Mouse (Mus musculus): ENCODE measurements around the gene Iffo2. TPM values are rescaled to one million over a fixed set of nuclear protein-coding genes. Genes with fewer than 3 reads are reported as not detected.

The Iffo2 gene
- polyA plus RNA-seq, 1 experiment from 2014 or later = 4.3 TPM

DNA sequence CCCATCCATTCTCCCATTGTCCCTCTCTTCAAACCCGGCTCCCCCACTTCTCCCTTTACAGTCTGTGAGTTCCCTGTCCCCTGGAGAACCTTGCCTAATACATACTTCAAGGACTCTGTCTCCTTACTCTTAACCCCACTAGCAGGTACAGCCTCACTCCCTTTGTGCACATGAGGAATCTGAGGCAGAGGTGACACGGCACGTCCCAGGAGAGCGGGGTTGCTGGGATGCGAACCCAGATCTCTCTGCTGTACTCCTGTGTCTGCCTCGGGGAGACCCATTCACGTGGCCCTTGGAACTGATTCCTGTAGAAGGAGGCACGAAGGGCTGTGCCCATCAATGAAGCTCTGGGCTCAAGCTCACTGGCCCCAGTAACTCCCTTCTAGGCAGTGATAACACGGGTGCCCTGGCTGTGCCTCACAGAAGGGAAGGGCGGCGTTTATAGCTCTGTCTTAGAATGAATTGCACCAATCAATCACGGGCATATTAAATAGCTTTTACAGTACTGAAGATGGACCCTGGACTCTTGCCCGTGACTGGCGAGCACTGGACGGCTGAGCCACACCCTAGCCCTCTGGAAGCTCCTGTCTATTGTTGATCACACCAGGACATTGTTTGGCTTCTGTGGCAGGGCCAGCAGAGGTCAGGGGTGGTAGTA, 119.9 kb downstream of the Iffo2 start:
- Histone ChIP-seq H3K27ac (no peak overlapping the region), H3K4me2 (no peak overlapping the region), H3K4me3 (no peak overlapping the region), H3K4me1 (no peaks in the 10 kb centered on the region), H3K9me3 (no peaks in the 10 kb centered on the region), H3K36me3 (peaks cover 24% of the 10 kb centered on the region), H3K27me3 (no peaks in the 10 kb centered on the region), H3K9ac (no peak overlapping the region)
- WGBS = 85% methylated on average over 15 of the region's 15 CpGs
- ATAC-seq (ENCODE audit: insufficient number of reproducible peaks, insufficient read depth, low FRiP score, low TSS enrichment, low read depth) = no peak; the same call in 1 of the 2 replicates

DNA sequence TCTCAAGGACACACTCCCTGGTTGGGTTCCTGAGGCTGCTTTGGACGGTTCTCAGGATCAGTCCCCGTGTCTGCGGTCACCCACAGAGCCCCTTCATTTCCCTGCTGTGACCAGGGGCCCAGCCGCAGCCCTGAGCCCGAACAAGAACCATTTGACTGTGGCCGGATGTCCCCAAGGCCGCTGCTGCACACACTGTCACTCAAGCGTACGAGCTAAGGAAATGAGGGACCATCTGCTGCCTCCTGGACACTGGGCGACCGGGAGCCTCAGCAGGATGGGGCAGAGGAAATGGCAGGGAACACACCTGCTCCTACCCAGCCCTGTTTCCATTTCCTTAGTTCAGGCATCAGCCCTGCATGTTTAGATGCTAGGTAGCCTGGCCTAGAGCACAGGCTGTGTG, 120.6 kb downstream of the Iffo2 start:
- 71% methylated on average over 11 of the region's 11 CpGs for WGBS
- no peak for ATAC-seq (ENCODE audit: insufficient number of reproducible peaks, insufficient read depth, low FRiP score, low TSS enrichment, low read depth)
- no peak overlapping the region for H3K4me3 ChIP-seq

DNA sequence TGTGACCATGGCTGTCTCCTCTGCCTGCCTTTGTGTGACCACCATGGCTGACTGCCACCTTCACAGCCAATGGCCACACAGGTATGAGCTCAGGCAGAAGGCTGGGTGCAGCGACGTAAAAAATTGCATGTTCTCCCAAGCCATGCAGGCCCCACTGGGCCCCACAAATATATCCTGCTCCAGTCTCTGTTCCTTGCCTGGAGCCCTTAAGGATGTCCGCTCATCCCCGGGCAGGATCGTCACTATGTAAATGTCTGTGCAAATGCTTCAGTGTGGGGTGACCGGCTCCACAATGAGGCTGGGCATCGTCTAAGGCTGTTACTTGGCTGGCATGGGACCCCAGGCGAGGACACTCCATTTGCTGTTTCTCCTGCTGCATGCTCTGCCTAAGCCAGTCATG, 122.9 kb downstream of the Iffo2 start, which contains the start of gene Tas1r2:
Gene Tas1r2, plus strand, starts transcription at position 301 of the 400 bp plus-strand sequence.
- no peak within 1 kb of the TSS for H3K9ac ChIP-seq
- no peaks in the 10 kb centered on the region for H3K4me1 ChIP-seq
- H3K27ac ChIP-seq = no peak within 1 kb of the TSS
- no peak within 1 kb of the TSS for H3K4me3 ChIP-seq
- 85% methylated on average over 8 of the region's 8 CpGs for WGBS
- H3K4me2 ChIP-seq = no peak within 1 kb of the TSS
- H3K27me3 ChIP-seq = no peaks in the 10 kb centered on the region
- no peaks in the 10 kb centered on the region for H3K9me3 ChIP-seq
- ATAC-seq (ENCODE audit: insufficient number of reproducible peaks, insufficient read depth, low FRiP score, low TSS enrichment, low read depth) = no peak
- peaks cover 8% of the 10 kb centered on the region for H3K36me3 ChIP-seq

More for the DNA sequence above, 120.6 kb downstream of the Iffo2 start:
- Histone ChIP-seq H3K36me3 (peaks cover 24% of the 10 kb centered on the region), H3K4me2 (no peak overlapping the region), H3K27ac (no peak overlapping the region), H3K9ac (no peak overlapping the region), H3K4me1 (no peaks in the 10 kb centered on the region), H3K27me3 (no peaks in the 10 kb centered on the region), H3K9me3 (no peaks in the 10 kb centered on the region)

DNA sequence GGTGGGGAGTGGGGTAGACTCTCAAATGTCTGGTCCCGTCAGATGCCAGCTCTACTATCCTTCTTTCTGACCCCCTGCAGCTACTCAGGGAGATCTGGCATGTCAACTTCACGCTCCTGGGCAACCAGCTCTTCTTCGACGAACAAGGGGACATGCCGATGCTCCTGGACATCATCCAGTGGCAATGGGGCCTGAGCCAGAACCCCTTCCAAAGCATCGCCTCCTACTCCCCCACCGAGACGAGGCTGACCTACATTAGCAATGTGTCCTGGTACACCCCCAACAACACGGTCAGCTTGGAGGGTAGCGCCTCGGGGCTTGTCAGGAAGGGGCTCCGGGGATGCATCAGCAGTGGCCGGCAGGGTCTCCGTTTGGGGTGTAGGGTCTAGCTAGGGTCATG, 131.5 kb downstream of the Iffo2 start:
- no peaks in the 10 kb centered on the region for H3K4me1 ChIP-seq
- WGBS = 89% methylated on average over 14 of the region's 14 CpGs
- H3K27me3 ChIP-seq = no peaks in the 10 kb centered on the region
- no peak overlapping the region for H3K4me2 ChIP-seq
- no peaks in the 10 kb centered on the region for H3K9me3 ChIP-seq
- no peak overlapping the region for H3K27ac ChIP-seq
- no peak for ATAC-seq (ENCODE audit: insufficient number of reproducible peaks, insufficient read depth, low FRiP score, low TSS enrichment, low read depth)
- no peak overlapping the region for H3K4me3 ChIP-seq
- H3K36me3 ChIP-seq = no peaks in the 10 kb centered on the region
- no peak overlapping the region for H3K9ac ChIP-seq

DNA sequence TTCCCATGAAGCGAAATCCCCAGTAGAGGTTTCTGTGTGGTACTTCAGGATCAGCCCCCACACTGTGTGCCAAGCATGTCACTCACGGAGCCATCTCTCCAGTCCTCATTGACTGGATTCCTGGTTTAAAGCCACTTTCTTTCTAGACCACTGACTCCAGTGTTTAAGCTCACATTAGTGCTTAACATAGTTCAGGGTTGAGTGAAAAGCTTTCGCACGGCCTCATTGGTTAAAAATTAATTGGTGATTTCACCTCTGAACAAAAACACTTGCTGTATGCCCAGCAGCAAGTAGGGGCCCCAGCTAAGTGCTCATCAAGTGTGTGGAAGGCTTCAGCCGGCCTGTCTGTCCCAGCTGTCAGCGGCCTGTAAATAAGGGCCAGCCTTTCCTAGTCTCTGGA, 137.3 kb downstream of the Iffo2 start:
- no peak overlapping the region for H3K4me3 ChIP-seq
- WGBS = 74% methylated on average over 6 of the region's 6 CpGs
- H3K4me1 ChIP-seq = no peaks in the 10 kb centered on the region
- no peak overlapping the region for H3K4me2 ChIP-seq
- no peaks in the 10 kb centered on the region for H3K9me3 ChIP-seq
- ATAC-seq (ENCODE audit: insufficient number of reproducible peaks, insufficient read depth, low FRiP score, low TSS enrichment, low read depth) = no peak
- H3K9ac ChIP-seq = no peak overlapping the region
- H3K36me3 ChIP-seq = no peaks in the 10 kb centered on the region
- no peak overlapping the region for H3K27ac ChIP-seq
- H3K27me3 ChIP-seq = no peaks in the 10 kb centered on the region

DNA sequence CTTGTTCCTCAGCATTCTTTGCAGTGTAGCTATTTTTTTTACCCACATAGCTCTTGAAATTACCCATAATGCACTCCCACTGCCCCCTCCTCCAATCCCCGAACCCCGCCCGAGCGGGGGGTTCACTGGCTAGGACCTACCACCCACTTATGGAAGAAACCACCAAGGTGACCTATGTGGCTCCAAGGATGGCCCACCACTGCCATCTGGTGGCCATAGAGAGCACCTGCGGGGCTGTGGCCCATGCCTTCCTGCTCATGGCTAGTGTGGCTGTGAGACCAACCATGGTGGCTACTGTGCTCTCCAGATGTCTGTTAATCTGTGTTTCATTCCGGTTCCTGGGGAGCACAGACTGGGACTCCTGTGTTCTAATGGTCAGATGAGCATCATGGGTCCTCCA, 139.5 kb downstream of the Iffo2 start:
- H3K27ac ChIP-seq = no peak overlapping the region
- H3K9me3 ChIP-seq = no peaks in the 10 kb centered on the region
- no peak for ATAC-seq (ENCODE audit: insufficient number of reproducible peaks, insufficient read depth, low FRiP score, low TSS enrichment, low read depth)
- H3K4me2 ChIP-seq = no peak overlapping the region
- WGBS = 20% methylated on average over 6 of the region's 6 CpGs
- no peak overlapping the region for H3K9ac ChIP-seq
- H3K4me1 ChIP-seq = no peaks in the 10 kb centered on the region
- H3K27me3 ChIP-seq = peaks cover 11% of the 10 kb centered on the region
- H3K36me3 ChIP-seq = no peaks in the 10 kb centered on the region
- H3K4me3 ChIP-seq = no peak overlapping the region

Small RNA genes lying within 50 kb of the gene (microRNA-seq; reads per million reads assigned to microRNA genes)
- gene Gm25571 = not detected
- gene Mir7020 = not detected

Other genes starting within 250 kb of the Iffo2 start
- gene Pqlc2, start 219.8 kb upstream of the Iffo2 start, polyA plus RNA-seq (2015; fragmentation: Nextera tagmentation; extraction: Ambion mirVana) = 14.9 and 16.7 TPM in 2 replicates
- 91.9 and 121 TPM in 2 replicates for gene Akr7a5, start 219.8 kb upstream of the Iffo2 start, polyA plus RNA-seq (2015; fragmentation: Nextera tagmentation; extraction: Ambion mirVana)
- 122 and 130 TPM in 2 replicates for gene Mrto4, start 178.0 kb upstream of the Iffo2 start, polyA plus RNA-seq (2015; fragmentation: Nextera tagmentation; extraction: Ambion mirVana)
- 29.1 and 29.4 TPM in 2 replicates for gene Emc1, start 178.0 kb upstream of the Iffo2 start, polyA plus RNA-seq (2015; fragmentation: Nextera tagmentation; extraction: Ambion mirVana)
- gene Ubr4, start 177.9 kb upstream of the Iffo2 start, polyA plus RNA-seq (2015; fragmentation: Nextera tagmentation; extraction: Ambion mirVana) = 75.3 and 76.1 TPM in 2 replicates
- not detected in 2 replicates for gene Gm21969, start 72.6 kb downstream of the Iffo2 start, polyA plus RNA-seq (2015; fragmentation: Nextera tagmentation; extraction: Ambion mirVana)
- 29.5 and 29.6 TPM in 2 replicates for gene Aldh4a1, start 92.3 kb downstream of the Iffo2 start, polyA plus RNA-seq (2015; fragmentation: Nextera tagmentation; extraction: Ambion mirVana)
- gene Tas1r2, start 123.0 kb downstream of the Iffo2 start, polyA plus RNA-seq (2015; fragmentation: Nextera tagmentation; extraction: Ambion mirVana) = not detected in 2 replicates

Data from embryonic facial prominence, embryonic 13.5 days (tissue).